Mouse (Mus musculus) cerebral cortex, adult 2 months (tissue): Measurements from ENCODE around the gene Prkg1.

Experiments
- WGBS: fragments of 180-500 bp; shearing (Covaris S2); methylation state at CpG from one replicate; pipeline ENCODE4 v1.1.7; 2018; 5-methylcytosine and 5-hydroxymethylcytosine counted together

Prkg1 gene

GRCm38 (mm10) chr19:31616830-31617229 lies 148.0 kb downstream of the Prkg1 start:
- WGBS: 76% methylated on average over 4 of the region's 4 CpGs

- 65% methylated on average over 4 of the region's 4 CpGs for WGBS
Observed at GRCm38 (mm10) chr19:31616159-31616558, 148.7 kb downstream of the Prkg1 start.

- WGBS: 80% methylated on average over 4 of the region's 4 CpGs
Observed at GRCm38 (mm10) chr19:31613146-31613545, 151.7 kb downstream of the Prkg1 start.

GRCm38 (mm10) chr19:31602578-31602977 lies 162.3 kb downstream of the Prkg1 start:
- 94% methylated on average over 8 of the region's 8 CpGs for WGBS

GRCm38 (mm10) chr19:31594011-31594410 lies 170.8 kb downstream of the Prkg1 start:
- 66% methylated on average over 1 of the region's 1 CpGs for WGBS

- 90% methylated on average over 5 of the region's 5 CpGs for WGBS
Observed at GRCm38 (mm10) chr19:31590701-31591100, 174.1 kb downstream of the Prkg1 start.

- WGBS: 64% methylated on average over 4 of the region's 4 CpGs
Observed at GRCm38 (mm10) chr19:31577092-31577491, 187.7 kb downstream of the Prkg1 start.

- WGBS: 52% methylated on average over 4 of the region's 4 CpGs
Observed at GRCm38 (mm10) chr19:31564329-31564728, 200.5 kb downstream of the Prkg1 start.

- WGBS: 80% methylated on average over 5 of the region's 5 CpGs
Observed at GRCm38 (mm10) chr19:31546063-31546462, 218.8 kb downstream of the Prkg1 start.

GRCm38 (mm10) chr19:31531249-31531740 lies 233.5 kb downstream of the Prkg1 start:
- WGBS: 64% methylated on average over 7 of the region's 7 CpGs

- 36% methylated on average over 5 of the region's 5 CpGs for WGBS
Observed at GRCm38 (mm10) chr19:31530616-31531015, 234.2 kb downstream of the Prkg1 start.

GRCm38 (mm10) chr19:31529890-31530289 lies 234.9 kb downstream of the Prkg1 start:
- 56% methylated on average over 4 of the region's 4 CpGs for WGBS

- WGBS: 61% methylated on average over 2 of the region's 2 CpGs
Observed at GRCm38 (mm10) chr19:31514490-31514889, 250.3 kb downstream of the Prkg1 start.

- 79% methylated on average over 3 of the region's 3 CpGs for WGBS
Observed at GRCm38 (mm10) chr19:31507831-31508230, 257.0 kb downstream of the Prkg1 start.

- 93% methylated on average over 2 of the region's 2 CpGs for WGBS
Observed at GRCm38 (mm10) chr19:31506296-31506695, 258.5 kb downstream of the Prkg1 start.

GRCm38 (mm10) chr19:31505041-31505440 lies 259.8 kb downstream of the Prkg1 start:
- WGBS: 94% methylated on average over 2 of the region's 2 CpGs

- 64% methylated on average over 4 of the region's 4 CpGs for WGBS
Observed at GRCm38 (mm10) chr19:31497386-31497785, 267.4 kb downstream of the Prkg1 start.

- WGBS: 60% methylated on average over 4 of the region's 4 CpGs
Observed at GRCm38 (mm10) chr19:31489606-31490005, 275.2 kb downstream of the Prkg1 start.

GRCm38 (mm10) chr19:31471766-31472165 lies 293.1 kb downstream of the Prkg1 start:
- WGBS: 84% methylated on average over 1 of the region's 1 CpGs

GRCm38 (mm10) chr19:31444101-31444500 lies 320.7 kb downstream of the Prkg1 start:
- 85% methylated on average over 1 of the region's 1 CpGs for WGBS

- 78% methylated on average over 3 of the region's 3 CpGs for WGBS
Observed at GRCm38 (mm10) chr19:31442311-31442710, 322.5 kb downstream of the Prkg1 start.

GRCm38 (mm10) chr19:31433446-31433845 lies 331.4 kb downstream of the Prkg1 start:
- WGBS: 92% methylated on average over 1 of the region's 1 CpGs

GRCm38 (mm10) chr19:31431411-31431810 lies 333.4 kb downstream of the Prkg1 start:
- WGBS: 83% methylated on average over 2 of the region's 2 CpGs

- 76% methylated on average over 5 of the region's 5 CpGs for whole genome bisulfite sequencing
Observed at GRCm38 (mm10) chr19:31426142-31426541, 338.7 kb downstream of the Prkg1 start.
